Mouse (Mus musculus) liver, embryonic 14.5 days (tissue): Measurements from ENCODE around the gene Cbx2. TPM values are rescaled to one million over a fixed set of nuclear protein-coding genes. Genes with fewer than 3 reads are reported as not detected.
A peak's percentile ranks its signal among the peaks of the same experiment; 100 is the strongest.

ENCODE experiments used
- ATAC-seq: fragments of 200-750 bp; cut with Nextera tagmentation; 2 replicates; pipeline ENCODE4 v1.8.0; 2017; ENCODE audit warnings: moderate number of reproducible peaks, mild to moderate bottlenecking, moderate library complexity; ENCODE audit not compliant: insufficient read depth
- DNase-seq, 3 experiments: peaks; one replicate each; pipeline ENCODE4 v3.0.0-alpha.2; 2012 to 2013; ENCODE audit warnings: low read depth in 3 of 3, low spot score in 3 of 3
- H3K27ac ChIP-seq: fragments of 300-500 bp; sonication (generic); 2 replicates; pipeline ENCODE4 v1.5.1; 2014; ENCODE audit warnings: moderate library complexity, mild to moderate bottlenecking, control low read depth, inconsistent platforms
- H3K27me3 ChIP-seq: fragments of 300-500 bp; sonication (generic); 2 replicates; pipeline ENCODE4 v1.6.1; 2014; ENCODE audit warnings: mild to moderate bottlenecking, low read length, moderate library complexity; ENCODE audit not compliant: control insufficient read depth, insufficient read depth
- H3K36me3 ChIP-seq: fragments of 300-500 bp; sonication (generic); replicated peaks from 2 replicates; pipeline ENCODE4 v1.6.1; 2014; ENCODE audit warnings: low read depth; ENCODE audit not compliant: control insufficient read depth, insufficient read depth
- H3K4me1 ChIP-seq, 2 experiments: fragments of 200-500 bp in 1 of 2; fragments of 300-500 bp in 1 of 2; sonication (generic) in 1 of 2; replicated peaks; 2 replicates each; pipeline ENCODE4 v1.6.1; 2012 to 2014; ENCODE audit warnings: antibody characterized with exemption in 1 of 2, inconsistent platforms in 1 of 2, low read length in 1 of 2; ENCODE audit not compliant: control insufficient read depth in 2 of 2, insufficient read depth in 2 of 2
- H3K4me2 ChIP-seq: fragments of 300-500 bp; sonication (generic); 2 replicates; pipeline ENCODE4 v1.6.1; 2014; ENCODE audit warnings: low read depth, mild to moderate bottlenecking, control low read depth, moderate library complexity
- H3K4me3 ChIP-seq, 2 experiments: fragments of 200-500 bp in 1 of 2; fragments of 300-500 bp in 1 of 2; sonication (generic) in 1 of 2; 2 replicates each; pipeline ENCODE4 v1.5.1; 2012 to 2014; ENCODE audit warnings: low read depth in 2 of 2, low read length in 2 of 2, mild to moderate bottlenecking in 2 of 2, control low read depth in 1 of 2, inconsistent platforms in 1 of 2, moderate library complexity in 1 of 2; ENCODE audit not compliant: insufficient read depth in 1 of 2
- H3K9ac ChIP-seq: fragments of 300-500 bp; sonication (generic); replicated peaks from 2 replicates; pipeline ENCODE4 v1.6.1; 2014; ENCODE audit warnings: mild to moderate bottlenecking, control low read depth, moderate library complexity
- H3K9me3 ChIP-seq: fragments of 300-500 bp; sonication (generic); 2 replicates; pipeline ENCODE4 v1.6.1; 2016; ENCODE audit warnings: low read length, mixed read lengths; ENCODE audit not compliant: control insufficient read depth
- CTCF ChIP-seq: IDR thresholded peaks from 2 replicates; pipeline ENCODE4 v1.5.1; 2016; ENCODE audit warnings: antibody characterized with exemption, low read depth, control low read depth
- EP300 ChIP-seq: IDR thresholded peaks from 2 replicates; pipeline ENCODE4 v1.6.1; 2016; ENCODE audit warnings: antibody characterized with exemption, low read depth
- WGBS: fragments of 180-500 bp; shearing (Covaris S2); extraction: QIAGEN DNeasy Blood & Tissue Kit; methylation state at CpG from one replicate; pipeline ENCODE4 v1.1.7; 2014; ENCODE audit not compliant: insufficient replicate concordance; 5-methylcytosine and 5-hydroxymethylcytosine counted together
- polyA plus RNA-seq, 2 experiments: library from polyadenylated mRNA; depleted of rRNA in 1 of 2; stranded (reverse) in 1 of 2; unstranded in 1 of 2; fragments of >200 nt; fragmentation: Nextera tagmentation in 1 of 2; extraction: Ambion mirVana in 1 of 2; gene quantifications; 2 replicates each; pipeline versions ENCODE4 v1.2.1 to v1.2.3; 2012 to 2014

The Cbx2 gene
- polyA plus RNA-seq, 2 experiments, result 1.7 to 1.8 TPM

DNA sequence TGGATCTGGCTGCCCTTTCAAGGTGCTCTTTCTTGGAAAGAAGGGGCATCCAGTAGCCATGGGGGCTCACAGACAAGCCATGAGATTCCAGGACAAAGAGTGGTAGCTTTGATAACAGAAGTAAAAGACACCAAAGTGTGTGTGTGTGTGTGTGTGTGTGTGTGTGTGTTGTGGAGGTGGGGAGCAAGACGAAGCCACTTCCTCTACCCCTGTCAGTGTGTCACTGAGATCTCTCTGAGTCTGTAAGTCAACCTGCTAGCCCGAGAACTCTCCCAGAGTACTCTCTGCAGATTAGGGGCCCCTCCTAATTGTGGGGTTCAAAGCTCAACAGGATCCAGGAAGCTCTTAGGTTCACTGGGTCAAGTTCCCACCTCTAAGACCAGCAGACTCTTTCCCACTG, 27.6 kb downstream of the Cbx2 start:
- TF ChIP-seq EP300, result no peak
- TF ChIP-seq CTCF, result no peak
- H3K27me3 ChIP-seq, result peaks cover 100% of the 10 kb centered on the region
- no peak overlapping the region for H3K4me3 ChIP-seq
- ATAC-seq, result no peak
- 0% methylated on average over 2 of the region's 2 CpGs for WGBS
- H3K9ac ChIP-seq, result no peak overlapping the region
- H3K4me2 ChIP-seq, result no peak overlapping the region
- H3K9me3 ChIP-seq, result no peaks in the 10 kb centered on the region
- no peak for DNase-seq
- H3K36me3 ChIP-seq, result no peaks in the 10 kb centered on the region
- H3K4me1 ChIP-seq, result peaks cover 2 to 4% of the 10 kb centered on the region in 2 experiments; a peak in 1 of 4 replicates
- no peak overlapping the region for H3K27ac ChIP-seq

GRCm38 (mm10) chr11:119051426-119051825, 28.7 kb downstream of the Cbx2 start:
- Histone ChIP-seq H3K4me2 (no peak overlapping the region), H3K4me3 (no peak overlapping the region), H3K9me3 (no peaks in the 10 kb centered on the region), H3K9ac (no peak overlapping the region), H3K36me3 (no peaks in the 10 kb centered on the region), H3K27ac (no peak overlapping the region), H3K27me3 (peaks cover 100% of the 10 kb centered on the region), H3K4me1 (peaks cover 2 to 4% of the 10 kb centered on the region in 2 experiments; a peak in 1 of 4 replicates)
- TF ChIP-seq CTCF (no peak), EP300 (no peak)
- DNase-seq, result no peak
- ATAC-seq, result no peak

DNA sequence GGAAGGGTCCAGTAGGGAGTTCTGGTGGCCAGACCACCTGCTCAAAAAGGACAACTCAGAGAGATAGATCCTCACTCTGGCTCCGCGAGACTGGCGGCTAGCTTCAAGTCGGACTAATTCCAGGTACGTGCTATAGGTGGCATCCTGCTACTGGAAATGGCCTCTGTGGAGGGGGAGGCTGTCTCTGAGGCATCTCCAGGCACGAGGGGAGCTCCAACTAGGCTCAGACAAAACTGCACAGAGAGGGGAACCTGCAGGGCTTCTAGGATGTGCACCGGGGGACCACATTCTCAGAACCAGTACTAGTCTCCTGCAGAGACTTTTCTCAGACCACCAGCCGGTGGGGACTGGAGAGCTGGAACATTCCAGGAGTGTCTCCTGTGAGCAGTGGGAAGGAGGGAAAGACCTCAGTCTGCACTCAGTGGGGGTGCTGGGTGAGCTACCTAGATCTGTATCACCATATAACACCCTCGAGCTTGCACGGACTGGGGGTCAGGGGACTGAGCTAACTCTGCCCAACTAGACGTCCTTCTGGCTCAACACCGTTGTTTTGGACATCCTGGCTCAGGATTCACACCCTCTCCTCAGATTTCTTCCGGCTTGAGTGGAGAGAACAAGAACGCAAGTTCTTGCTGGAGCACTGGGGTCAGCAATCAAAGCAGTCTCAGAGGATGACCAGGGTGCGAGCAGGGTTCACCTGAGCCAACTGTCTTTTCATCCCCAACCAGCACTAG, 29.3 kb downstream of the Cbx2 start:
- Histone ChIP-seq H3K27me3 (peaks cover 100% of the 10 kb centered on the region), H3K9ac (no peak overlapping the region)

GRCm38 (mm10) chr11:119052661-119053256, 30.0 kb downstream of the Cbx2 start:
- 6% methylated on average over 13 of the region's 13 CpGs for WGBS
- H3K9me3 ChIP-seq, result no peaks in the 10 kb centered on the region
- no peaks in the 10 kb centered on the region; a peak in 1 of 4 replicates for H3K4me1 ChIP-seq
- peaks cover 100% of the 10 kb centered on the region for H3K27me3 ChIP-seq
- TF ChIP-seq CTCF (no peak), EP300 (no peak)
- peak overlapping the region in 1 of 2 experiments; percentile 4; a peak in 1 of 4 replicates for H3K4me3 ChIP-seq
- H3K36me3 ChIP-seq, result no peaks in the 10 kb centered on the region
- peak overlapping the region; percentile 41 for H3K4me2 ChIP-seq
- DNase-seq (no peak), ATAC-seq (0 out of 2 replicates have a peak, but pooled peaks have one; percentile 11)
- no peak overlapping the region for H3K27ac ChIP-seq
- no peak overlapping the region for H3K9ac ChIP-seq

More for the DNA sequence above, 29.3 kb downstream of the Cbx2 start:
- H3K27ac ChIP-seq, result no peak overlapping the region
- TF ChIP-seq CTCF (peak; percentile 55), EP300 (no peak)
- H3K4me2 ChIP-seq, result no peak overlapping the region
- WGBS, result 7% methylated on average over 15 of the region's 15 CpGs
- 0 out of 4 replicates have a peak, but pooled peaks cover 0 to under 1% of the 10 kb centered on the region in 2 experiments for H3K4me1 ChIP-seq
- ATAC-seq, result no peak
- no peaks in the 10 kb centered on the region for H3K36me3 ChIP-seq
- no peaks in the 10 kb centered on the region for H3K9me3 ChIP-seq
- H3K4me3 ChIP-seq, result no peak overlapping the region
- DNase-seq, result no peak

DNA sequence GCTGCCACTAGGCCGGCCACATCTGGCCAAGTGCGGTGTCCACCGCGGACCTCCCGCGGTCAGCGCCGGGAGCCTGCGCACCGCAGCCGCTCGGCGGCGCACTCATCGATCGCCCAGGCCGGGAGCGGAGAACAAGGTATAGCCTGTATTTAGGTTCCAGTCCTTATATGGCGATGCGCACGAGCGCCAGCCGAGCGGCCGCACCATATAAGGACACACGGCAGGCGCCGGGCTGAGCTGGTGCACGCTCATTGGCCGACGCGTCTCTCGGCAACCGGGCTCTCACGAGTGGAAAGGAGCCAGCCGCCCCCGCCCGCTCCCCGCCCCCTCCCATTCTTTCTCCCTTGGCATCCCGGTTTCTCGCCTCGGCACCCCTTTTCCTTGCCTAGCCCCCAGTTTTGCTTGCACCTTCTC, 30.5 kb downstream of the Cbx2 start:
- no peaks in the 10 kb centered on the region for H3K9me3 ChIP-seq
- no peak overlapping the region for H3K9ac ChIP-seq
- ATAC-seq, result peak; percentile 77
- WGBS, result under 1% methylated on average over 42 of the region's 42 CpGs
- H3K4me1 ChIP-seq, result no peaks in the 10 kb centered on the region; a peak in 1 of 4 replicates
- H3K4me2 ChIP-seq, result peak overlapping the region; percentile 41
- H3K36me3 ChIP-seq, result no peaks in the 10 kb centered on the region
- peak overlapping the region in 1 of 2 experiments; percentile 4; a peak in 1 of 4 replicates for H3K4me3 ChIP-seq
- H3K27ac ChIP-seq, result no peak overlapping the region
- peak; percentile 45 to 53 (median 52) for DNase-seq
- TF ChIP-seq EP300 (no peak), CTCF (no peak)
- peaks cover 100% of the 10 kb centered on the region for H3K27me3 ChIP-seq
